Mouse (Mus musculus): ENCODE measurements around the gene Minar1.

- no peak for TF ChIP-seq CTCF (IDR thresholded peaks at IDR 0.05; ENCODE audit: low read depth)
- TF ChIP-seq EP300 (IDR thresholded peaks at IDR 0.05; ENCODE audit: low read depth): no peak
Observed at GRCm38 (mm10) chr9:89597071-89597470, 25.9 kb downstream of the Minar1 start.

All from heart, postnatal 0 days (tissue).